In genomic region chr8:13548831-13549230, GRCm38 (mm10) we compare ENCODE assay signal across 9 mouse cellular contexts. TPM values are rescaled to one million over a fixed set of nuclear protein-coding genes. Genes with fewer than 3 reads are reported as not detected.
A peak's percentile ranks its signal among the peaks of the same experiment; 100 is the strongest.
DNase-seq lines count a peak whose midpoint lies in the region; ATAC-seq and TF ChIP-seq lines count a peak whose summit lies in the region.
"Had no signal": no experiment of that assay in that cellular context is flagged by ENCODE, and none has a peak within 500 bp of the region (broad histone marks: within the 10 kb centered on the region; RNA-seq: fewer than 3 reads in every experiment).

No protein-coding gene starts in this region.

- no peak overlapping the region for H3K27ac ChIP-seq in cerebellum, adult 2 months (ENCODE audit: insufficient read depth, low read length)
- H3K27ac ChIP-seq in ES-Bruce4 (ENCODE audit: insufficient read depth, low read length), result peak overlapping the region; percentile 78
- no peak overlapping the region for H3K27ac ChIP-seq in kidney, postnatal 0 days

- no peaks in the 10 kb centered on the region for H3K9me3 ChIP-seq in ES-Bruce4 (replicated peaks; ENCODE audit: control insufficient read depth, insufficient read depth, low read length, poor library complexity, severe bottlenecking)
- no peaks in the 10 kb centered on the region; the same call in 1 of the 2 replicates for H3K9me3 ChIP-seq in kidney, postnatal 0 days (replicated peaks; ENCODE audit: low read length)

- no peak for TF ChIP-seq CTCF in cerebellum, adult 2 months (IDR thresholded peaks at IDR 0.05; ENCODE audit: borderline replicate concordance, insufficient read depth, low read depth, low read length)
- TF ChIP-seq CTCF in ES-Bruce4 (IDR thresholded peaks at IDR 0.05; ENCODE audit: low read depth, low read length), result no peak
- no peak for TF ChIP-seq CTCF in kidney, postnatal 0 days (IDR thresholded peaks at IDR 0.05; ENCODE audit: low read depth)

- H3K9ac ChIP-seq in ES-Bruce4 (ENCODE audit: low read depth, poor library complexity, severe bottlenecking), result peak overlapping the region; percentile 40
- H3K9ac ChIP-seq in kidney, postnatal 0 days (ENCODE audit: low read depth, low read length), result no peak overlapping the region

- peaks cover 17% of the 10 kb centered on the region for H3K4me1 ChIP-seq in cerebellum, adult 2 months (ENCODE audit: control insufficient read depth, insufficient read depth, low read length)
- H3K4me1 ChIP-seq in ES-Bruce4 (ENCODE audit: control insufficient read depth, insufficient read depth, low read length), result peaks cover 8% of the 10 kb centered on the region
- H3K4me1 ChIP-seq in kidney, postnatal 0 days (replicated peaks; ENCODE audit: insufficient read depth, low read length), result no peaks in the 10 kb centered on the region

- no peaks in the 10 kb centered on the region for H3K36me3 ChIP-seq in ES-Bruce4 (ENCODE audit: control insufficient read depth, insufficient read depth, low read length, poor library complexity, severe bottlenecking)
- H3K36me3 ChIP-seq in kidney, postnatal 0 days (ENCODE audit: insufficient read depth, low read length), result no peaks in the 10 kb centered on the region

- no peak overlapping the region for H3K4me3 ChIP-seq in cerebellum, adult 2 months (replicated peaks; ENCODE audit: insufficient read depth, low read depth, low read length)
- H3K4me3 ChIP-seq in ES-Bruce4 (ENCODE audit: low read depth, low read length), result peak overlapping the region; percentile 19; the same call in 1 of the 2 replicates
- no peak overlapping the region for H3K4me3 ChIP-seq in kidney, postnatal 0 days (replicated peaks; ENCODE audit: low read depth, low read length)

- 11% methylated on average over 9 of the region's 9 CpGs for WGBS in cerebellum, adult 2 months
- 41% methylated on average over 9 of the region's 9 CpGs for WGBS in kidney, postnatal 0 days

- ATAC-seq in cerebellum, adult (ENCODE audit: insufficient number of reproducible peaks, low FRiP score, low TSS enrichment), result no peak; the same call in 1 of the 2 replicates
- ATAC-seq in kidney, postnatal 0 days (replicated peaks; ENCODE audit: low FRiP score, low read depth), result no peak
- no peak for ATAC-seq in inflammation-experienced regulatory T-cells, adult 6 months

- peak; percentile 97 for TF ChIP-seq EP300 in ES-Bruce4 (IDR thresholded peaks at IDR 0.05; ENCODE audit: insufficient read depth, low read depth, low read length)

- no peak overlapping the region for H3K4me2 ChIP-seq in kidney, postnatal 0 days (ENCODE audit: low read length)

- H3K27me3 ChIP-seq in cerebellum, adult 2 months (ENCODE audit: control insufficient read depth, insufficient read depth, low read length), result no peaks in the 10 kb centered on the region
- H3K27me3 ChIP-seq in ES-Bruce4 (ENCODE audit: control insufficient read depth, insufficient read depth, low read length, poor library complexity, severe bottlenecking), result no peaks in the 10 kb centered on the region
- H3K27me3 ChIP-seq in kidney, postnatal 0 days (ENCODE audit: insufficient read depth, low read length), result no peaks in the 10 kb centered on the region

- DNase-seq in cerebellum, adult 2 months, result peak; percentile 42 to 52
- peak; percentile 76 for DNase-seq in gastrocnemius, adult 18-20 months (ENCODE audit: low spot score)
- DNase-seq in kidney, postnatal 0 days (ENCODE audit: low spot score), result peak; percentile 39
- peak; percentile 31 to 63 for DNase-seq in lung, postnatal 4 days
- no peak for DNase-seq in retina, postnatal 1 day

- TF ChIP-seq POLR2A in cerebellum, adult 2 months (IDR thresholded peaks at IDR 0.05; ENCODE audit: borderline replicate concordance, insufficient read depth, low read length), result no peak
- no peak for TF ChIP-seq POLR2A in ES-Bruce4 (IDR thresholded peaks at IDR 0.05; ENCODE audit: insufficient read depth, low read length)

RNA-seq across cellular contexts. Expression of gene 1700029H14Rik, which starts 13.4 kb away (rescaled TPM):
- 0.18 TPM in 1 of 2 replicates, not detected in the other for polyA plus RNA-seq in cerebellum, adult 2 months (2012; rRNA removed)
- not detected in 2 replicates for polyA plus RNA-seq in ES-Bruce4 (2011; ENCODE audit: insufficient read depth, insufficient read length, low read depth, missing spikeins)
- not detected for total RNA-seq in gastrocnemius, adult 18-20 months (2021)
- polyA plus RNA-seq in kidney, postnatal 0 days (2015; fragmentation: Nextera tagmentation; extraction: Ambion mirVana), result not detected in 2 replicates
- not detected for polyA plus RNA-seq in inflammation-experienced regulatory T-cells, adult 6 months (2017; shearing (Covaris generic))
- polyA plus RNA-seq: heart, embryonic 14.5 days had no signal

RNA-seq across cellular contexts. Expression of gene Gas6, which starts 54.5 kb away (rescaled TPM):
- polyA plus RNA-seq in cerebellum, adult 2 months (2012; rRNA removed), result 141 and 145 TPM in 2 replicates
- polyA plus RNA-seq in ES-Bruce4 (2011; ENCODE audit: insufficient read depth, insufficient read length, low read depth, missing spikeins), result 14.9 and 17.2 TPM in 2 replicates
- total RNA-seq in gastrocnemius, adult 18-20 months (2021), result 10 to 100 TPM; 68.0 to 69.5 TPM
- 153 and 166 TPM in 2 replicates for polyA plus RNA-seq in kidney, postnatal 0 days (2015; fragmentation: Nextera tagmentation; extraction: Ambion mirVana)
- polyA plus RNA-seq in inflammation-experienced regulatory T-cells, adult 6 months (2017; shearing (Covaris generic)), result not detected

Comparison
In these comparisons a context has a peak if more than half of its experiments do, and no peak if none do; other contexts are left out.
1. RNA of gene Gas6, which starts 54.5 kb away (polyA plus RNA-seq): 153 to 166 TPM in kidney, postnatal 0 days, 141 to 145 TPM in cerebellum, adult 2 months and 14.9 to 17.2 TPM in ES-Bruce4; not detected in inflammation-experienced regulatory T-cells, adult 6 months; every median in the first group is over 10 times any median in the second.